Mouse (Mus musculus) kidney, postnatal 0 days (tissue): ENCODE data around the gene Psip1. TPM values are rescaled to one million over a fixed set of nuclear protein-coding genes. Genes with fewer than 3 reads are reported as not detected.

Experiments
- ATAC-seq: fragments of 200-750 bp; cut with Nextera tagmentation; replicated peaks from 2 replicates; pipeline ENCODE4 v1.8.0; 2017; ENCODE audit warnings: low read depth, moderate number of reproducible peaks, moderate TSS enrichment, moderate library complexity; ENCODE audit not compliant: low FRiP score
- DNase-seq: peaks from one replicate; pipeline ENCODE4 v3.0.0-alpha.2; 2016; ENCODE audit warnings: low spot score
- H3K27ac ChIP-seq: fragments of 300-500 bp; sonication (generic); 2 replicates; pipeline ENCODE4 v1.5.1; 2014; ENCODE audit warnings: mild to moderate bottlenecking
- H3K27me3 ChIP-seq: fragments of 300-500 bp; sonication (generic); 2 replicates; pipeline ENCODE4 v1.6.1; 2014; ENCODE audit warnings: low read length, mixed read lengths; ENCODE audit not compliant: insufficient read depth
- H3K36me3 ChIP-seq: fragments of 300-500 bp; sonication (generic); 2 replicates; pipeline ENCODE4 v1.6.1; 2014; ENCODE audit warnings: low read length, mixed read lengths; ENCODE audit not compliant: insufficient read depth
- H3K4me1 ChIP-seq: fragments of 300-500 bp; sonication (generic); replicated peaks from 2 replicates; pipeline ENCODE4 v1.6.1; 2014; ENCODE audit warnings: antibody characterized with exemption, low read length, mixed read lengths; ENCODE audit not compliant: insufficient read depth
- H3K4me2 ChIP-seq: fragments of 300-500 bp; sonication (generic); 2 replicates; pipeline ENCODE4 v1.6.1; 2014; ENCODE audit warnings: mild to moderate bottlenecking, low read length, moderate library complexity, mixed read lengths
- H3K4me3 ChIP-seq: fragments of 300-500 bp; sonication (generic); replicated peaks from 2 replicates; pipeline ENCODE4 v1.5.1; 2014; ENCODE audit warnings: low read depth, low read length
- H3K9ac ChIP-seq: fragments of 300-500 bp; sonication (generic); 2 replicates; pipeline ENCODE4 v1.6.1; 2014; ENCODE audit warnings: low read depth, low read length
- H3K9me3 ChIP-seq: fragments of 300-500 bp; sonication (generic); replicated peaks from 2 replicates; pipeline ENCODE4 v1.6.1; 2016; ENCODE audit warnings: low read length, inconsistent platforms, mixed read lengths
- CTCF ChIP-seq: IDR thresholded peaks from 2 replicates; pipeline ENCODE4 v1.5.1; 2016; ENCODE audit warnings: antibody characterized with exemption, low read depth, mild to moderate bottlenecking, moderate library complexity
- WGBS: fragments of 180-500 bp; shearing (Covaris S2); extraction: QIAGEN DNeasy Blood & Tissue Kit; methylation state at CpG from one replicate; pipeline ENCODE4 v1.1.7; 2014; 5-methylcytosine and 5-hydroxymethylcytosine counted together
- polyA plus RNA-seq: library from polyadenylated mRNA; unstranded; fragments of >200 nt; fragmentation: Nextera tagmentation; extraction: Ambion mirVana; gene quantifications from 2 replicates; pipeline ENCODE4 v1.2.1, GENCODE M21; 2015

The Psip1 gene
- polyA plus RNA-seq, 1 experiment from 2014 or later, result 104 TPM

- H3K9me3 ChIP-seq, result no peaks in the 10 kb centered on the region
- no peak for DNase-seq
- ATAC-seq, result no peak
- no peak overlapping the region for H3K4me2 ChIP-seq
- H3K27me3 ChIP-seq, result no peaks in the 10 kb centered on the region
- no peaks in the 10 kb centered on the region for H3K36me3 ChIP-seq
- H3K27ac ChIP-seq, result no peak overlapping the region
- no peak overlapping the region for H3K9ac ChIP-seq
- TF ChIP-seq CTCF, result no peak
- H3K4me3 ChIP-seq, result no peak overlapping the region
- WGBS, result 33% methylated on average over 5 of the region's 5 CpGs
- H3K4me1 ChIP-seq, result 0 out of 2 replicates have a peak, but pooled peaks cover 4% of the 10 kb centered on the region
Measured at GRCm38 (mm10) chr4:83489121-83489520, 2.9 kb upstream of the Psip1 start.

- Histone ChIP-seq H3K36me3 (peaks cover 16% of the 10 kb centered on the region), H3K27me3 (no peaks in the 10 kb centered on the region), H3K9me3 (no peaks in the 10 kb centered on the region), H3K4me1 (0 out of 2 replicates have a peak, but pooled peaks cover 4% of the 10 kb centered on the region), H3K27ac (peak overlapping the region; percentile 93), H3K9ac (peak overlapping the region; percentile 94), H3K4me2 (peak overlapping the region; percentile 72), H3K4me3 (peak overlapping the region; percentile 92)
- peak; percentile 95 for DNase-seq
- WGBS, result under 1% methylated on average over 24 of the region's 40 CpGs
- TF ChIP-seq CTCF, result peak; percentile 72
- ATAC-seq, result peak; percentile 71
Measured at GRCm38 (mm10) chr4:83485735-83486116, 533 bp downstream of the Psip1 start.

GRCm38 (mm10) chr4:83485250-83485649, 1.0 kb downstream of the Psip1 start:
- peak overlapping the region; percentile 94 for H3K9ac ChIP-seq
- H3K4me3 ChIP-seq, result peak overlapping the region; percentile 92
- H3K36me3 ChIP-seq, result peaks cover 18% of the 10 kb centered on the region
- TF ChIP-seq CTCF, result no peak
- WGBS, result 16% methylated on average over 12 of the region's 12 CpGs
- peak overlapping the region; percentile 72 for H3K4me2 ChIP-seq
- no peak for ATAC-seq
- H3K4me1 ChIP-seq, result 0 out of 2 replicates have a peak, but pooled peaks cover 4% of the 10 kb centered on the region
- H3K27ac ChIP-seq, result peak overlapping the region; percentile 93
- no peaks in the 10 kb centered on the region for H3K27me3 ChIP-seq
- H3K9me3 ChIP-seq, result no peaks in the 10 kb centered on the region
- no peak for DNase-seq

- Histone ChIP-seq H3K4me2 (no peak overlapping the region), H3K4me3 (no peak overlapping the region), H3K27ac (no peak overlapping the region), H3K9ac (no peak overlapping the region), H3K36me3 (peaks cover 56% of the 10 kb centered on the region), H3K27me3 (no peaks in the 10 kb centered on the region), H3K9me3 (no peaks in the 10 kb centered on the region), H3K4me1 (no peaks in the 10 kb centered on the region)
- DNase-seq (no peak), ATAC-seq (no peak)
- 81% methylated on average over 3 of the region's 3 CpGs for WGBS
- TF ChIP-seq CTCF, result no peak
Measured at GRCm38 (mm10) chr4:83468208-83468607, 18.1 kb downstream of the Psip1 start.

- Histone ChIP-seq H3K4me2 (no peak overlapping the region), H3K4me1 (no peaks in the 10 kb centered on the region), H3K27ac (no peak overlapping the region), H3K4me3 (no peak overlapping the region), H3K9me3 (no peaks in the 10 kb centered on the region), H3K36me3 (peaks cover 57% of the 10 kb centered on the region), H3K27me3 (no peaks in the 10 kb centered on the region), H3K9ac (no peak overlapping the region)
- ATAC-seq (no peak), DNase-seq (no peak)
- 91% methylated on average over 7 of the region's 7 CpGs for WGBS
- no peak for TF ChIP-seq CTCF
Measured at GRCm38 (mm10) chr4:83467615-83468014, 18.6 kb downstream of the Psip1 start.

- 92% methylated on average over 7 of the region's 7 CpGs for WGBS
- no peak overlapping the region for H3K4me3 ChIP-seq
- H3K36me3 ChIP-seq, result peaks cover 43% of the 10 kb centered on the region
- no peak for DNase-seq
- H3K27ac ChIP-seq, result no peak overlapping the region
- H3K27me3 ChIP-seq, result no peaks in the 10 kb centered on the region
- TF ChIP-seq CTCF, result no peak
- no peak overlapping the region for H3K4me2 ChIP-seq
- H3K9ac ChIP-seq, result no peak overlapping the region
- H3K9me3 ChIP-seq, result no peaks in the 10 kb centered on the region
- ATAC-seq, result no peak
- H3K4me1 ChIP-seq, result no peaks in the 10 kb centered on the region
Measured at GRCm38 (mm10) chr4:83464827-83465226, 21.4 kb downstream of the Psip1 start.

GRCm38 (mm10) chr4:83460106-83460505, 26.2 kb downstream of the Psip1 start:
- DNase-seq, result no peak
- WGBS, result 90% methylated on average over 5 of the region's 5 CpGs
- H3K9me3 ChIP-seq, result no peaks in the 10 kb centered on the region

More at GRCm38 (mm10) chr4:83460106-83460505, 26.2 kb downstream of the Psip1 start:
- H3K27ac ChIP-seq, result no peak overlapping the region
- H3K36me3 ChIP-seq, result peaks cover 38% of the 10 kb centered on the region
- no peak overlapping the region for H3K4me2 ChIP-seq
- no peak overlapping the region for H3K4me3 ChIP-seq
- no peaks in the 10 kb centered on the region for H3K27me3 ChIP-seq
- no peak overlapping the region for H3K9ac ChIP-seq
- H3K4me1 ChIP-seq, result no peaks in the 10 kb centered on the region
- TF ChIP-seq CTCF, result no peak
- ATAC-seq, result no peak
